Mouse (Mus musculus) MEL (cell line): ENCODE results near the gene Cyb5d1. TPM values are rescaled to one million over a fixed set of nuclear protein-coding genes. Genes with fewer than 3 reads are reported as not detected.

Experiments used
- DNase-seq: peaks from one replicate; pipeline ENCODE4 v3.0.0; 2011; ENCODE audit warnings: low read depth, low spot score
- H3K27ac ChIP-seq: 2 replicates; pipeline ENCODE4 v1.5.1; 2012; ENCODE audit warnings: low read depth, mild to moderate bottlenecking, control low read depth, low read length, moderate library complexity; ENCODE audit not compliant: control insufficient read depth
- H3K27me3 ChIP-seq, 2 experiments: fragments of 150-350 bp in 1 of 2; sonication (generic) in 1 of 2; 2 replicates each; pipeline ENCODE4 v1.6.1; 2012; ENCODE audit warnings: low read length in 2 of 2, mild to moderate bottlenecking in 2 of 2, improper control_type of control experiment in 1 of 2, moderate library complexity in 1 of 2; ENCODE audit not compliant: insufficient read depth in 2 of 2, control insufficient read depth in 1 of 2
- H3K36me3 ChIP-seq, 2 experiments: 2 replicates each; pipeline ENCODE4 v1.6.1; 2012 to 2014; ENCODE audit warnings: low read length in 2 of 2, improper control_type of control experiment in 1 of 2, inconsistent platforms in 1 of 2, mild to moderate bottlenecking in 1 of 2; ENCODE audit not compliant: insufficient read depth in 2 of 2, control insufficient read depth in 1 of 2
- H3K4me1 ChIP-seq, 2 experiments: fragments of 150-350 bp in 1 of 2; sonication (generic) in 1 of 2; 2 replicates each; pipeline ENCODE4 v1.6.1; 2012; ENCODE audit warnings: low read length in 2 of 2, improper control_type of control experiment in 1 of 2, mild to moderate bottlenecking in 1 of 2; ENCODE audit not compliant: insufficient read depth in 2 of 2, control insufficient read depth in 1 of 2
- H3K4me3 ChIP-seq, 2 experiments: fragments of 150-350 bp in 1 of 2; sonication (generic) in 1 of 2; 2 replicates each; pipeline ENCODE4 v1.5.1; 2012; ENCODE audit warnings: low read depth in 2 of 2, low read length in 2 of 2, mild to moderate bottlenecking in 2 of 2, moderate library complexity in 2 of 2, control low read depth in 1 of 2, improper control_type of control experiment in 1 of 2; ENCODE audit not compliant: control insufficient read depth in 1 of 2, insufficient read depth in 1 of 2
- H3K79me2 ChIP-seq: 2 replicates; pipeline ENCODE4 v1.6.1; 2012; ENCODE audit warnings: mild to moderate bottlenecking, low read length, moderate library complexity; ENCODE audit not compliant: control insufficient read depth, poor library complexity, insufficient read depth
- H3K9ac ChIP-seq: 2 replicates; pipeline ENCODE4 v1.6.1; 2012; ENCODE audit warnings: low read depth, mild to moderate bottlenecking, control low read depth, low read length, moderate library complexity; ENCODE audit not compliant: control insufficient read depth, poor library complexity, severe bottlenecking
- H3K9me3 ChIP-seq: fragments of 150-350 bp; sonication (generic); replicated peaks from 2 replicates; pipeline ENCODE4 v1.6.1; 2012; ENCODE audit warnings: mild to moderate bottlenecking, low read length, improper control_type of control experiment, moderate library complexity; ENCODE audit not compliant: insufficient read depth
- CHD1 ChIP-seq: IDR thresholded peaks from 2 replicates; pipeline ENCODE4 v1.6.1; 2012; ENCODE audit warnings: low read depth, mild to moderate bottlenecking, inconsistent platforms, low read length, improper control_type of control experiment
- CHD2 ChIP-seq: IDR thresholded peaks from 2 replicates; pipeline ENCODE4 v1.6.1; 2011; ENCODE audit warnings: low read length, improper control_type of control experiment
- CTCF ChIP-seq, 3 experiments: IDR thresholded peaks in 2 of 3; conservative IDR thresholded peaks in 1 of 3; 2 replicates each; pipeline ENCODE4 v1.5.1; 2011 to 2012; ENCODE audit warnings: low read length in 3 of 3, low read depth in 2 of 3, mild to moderate bottlenecking in 2 of 3, improper control_type of control experiment in 1 of 3, inconsistent platforms in 1 of 3, mixed read lengths in 1 of 3, moderate library complexity in 1 of 3; ENCODE audit not compliant: control insufficient read depth in 1 of 3, insufficient read depth in 1 of 3, poor library complexity in 1 of 3, severe bottlenecking in 1 of 3
- E2F4 ChIP-seq: IDR thresholded peaks from 2 replicates; pipeline ENCODE4 v1.6.1; 2011; ENCODE audit warnings: low read depth, low read length, improper control_type of control experiment, borderline replicate concordance
- ELF1 ChIP-seq: IDR thresholded peaks from 2 replicates; pipeline ENCODE4 v1.6.1; 2014; ENCODE audit warnings: low read depth, mild to moderate bottlenecking, inconsistent platforms, low read length, improper control_type of control experiment, moderate library complexity
- EP300 ChIP-seq, 2 experiments: IDR thresholded peaks; 2 replicates each; pipeline ENCODE4 v1.6.1; 2011; ENCODE audit warnings: improper control_type of control experiment in 2 of 2, low read length in 2 of 2, low read depth in 1 of 2, mild to moderate bottlenecking in 1 of 2
- ETS1 ChIP-seq: IDR thresholded peaks from 2 replicates; pipeline ENCODE4 v1.6.1; 2012; ENCODE audit warnings: low read depth, mild to moderate bottlenecking, inconsistent platforms, low read length, improper control_type of control experiment, moderate library complexity
- GABPA ChIP-seq: IDR thresholded peaks from 2 replicates; pipeline ENCODE4 v1.6.1; 2012; ENCODE audit warnings: low read depth, mild to moderate bottlenecking, inconsistent platforms, low read length, improper control_type of control experiment, moderate library complexity
- GATA1 ChIP-seq: IDR thresholded peaks from 2 replicates; pipeline ENCODE4 v1.6.1; 2011; ENCODE audit warnings: low read depth, low read length, improper control_type of control experiment
- JUND ChIP-seq: IDR thresholded peaks from 2 replicates; pipeline ENCODE4 v1.6.1; 2011; ENCODE audit warnings: low read depth, mild to moderate bottlenecking, improper control_type of control experiment, low read length
- KAT2A ChIP-seq: conservative IDR thresholded peaks from 2 replicates; pipeline ENCODE4 v1.6.1; 2012; ENCODE audit warnings: low read depth, low read length, improper control_type of control experiment, inconsistent platforms
- MAFK ChIP-seq: IDR thresholded peaks from 2 replicates; pipeline ENCODE4 v1.6.1; 2011; ENCODE audit warnings: low read depth, mild to moderate bottlenecking, low read length, improper control_type of control experiment, borderline replicate concordance
- MAZ ChIP-seq: IDR thresholded peaks from 2 replicates; pipeline ENCODE4 v1.6.1; 2012; ENCODE audit warnings: low read depth, mild to moderate bottlenecking, inconsistent platforms, low read length, improper control_type of control experiment
- MEF2A ChIP-seq: IDR thresholded peaks from 2 replicates; pipeline ENCODE4 v1.6.1; 2014; ENCODE audit warnings: low read depth, mild to moderate bottlenecking, inconsistent platforms, low read length, improper control_type of control experiment; ENCODE audit not compliant: poor library complexity, insufficient replicate concordance, severe bottlenecking; ENCODE audit errors: extremely low read depth
- MXI1 ChIP-seq: IDR thresholded peaks from 2 replicates; pipeline ENCODE4 v1.6.1; 2011; ENCODE audit warnings: mild to moderate bottlenecking, low read depth, low read length, improper control_type of control experiment
- MYB ChIP-seq: IDR thresholded peaks from 2 replicates; pipeline ENCODE4 v1.6.1; 2011; ENCODE audit warnings: mild to moderate bottlenecking, low read depth, low read length, improper control_type of control experiment
- MYC ChIP-seq: IDR thresholded peaks from 2 replicates; pipeline ENCODE4 v1.6.1; 2011; ENCODE audit warnings: low read depth, mild to moderate bottlenecking, low read length, improper control_type of control experiment, moderate library complexity
- NRF1 ChIP-seq: IDR thresholded peaks from 2 replicates; pipeline ENCODE4 v1.6.1; 2014; ENCODE audit warnings: low read depth, mild to moderate bottlenecking, inconsistent platforms, low read length, improper control_type of control experiment, moderate library complexity; ENCODE audit not compliant: poor library complexity, insufficient read depth, severe bottlenecking
- POLR2A ChIP-seq, 2 experiments: IDR thresholded peaks; 2 replicates each; pipeline ENCODE4 v1.6.1; 2011 to 2012; ENCODE audit warnings: low read length in 2 of 2, mild to moderate bottlenecking in 2 of 2, control low read depth in 1 of 2, improper control_type of control experiment in 1 of 2, low read depth in 1 of 2, moderate library complexity in 1 of 2; ENCODE audit not compliant: control insufficient read depth in 1 of 2, insufficient read depth in 1 of 2, poor library complexity in 1 of 2
- POLR2AphosphoS2 ChIP-seq: IDR thresholded peaks from 2 replicates; pipeline ENCODE4 v1.6.1; 2011; ENCODE audit warnings: low read length, improper control_type of control experiment
- RAD21 ChIP-seq: IDR thresholded peaks from 2 replicates; pipeline ENCODE4 v1.6.1; 2011; ENCODE audit warnings: mild to moderate bottlenecking, low read depth, low read length, improper control_type of control experiment
- RCOR1 ChIP-seq: IDR thresholded peaks from 2 replicates; pipeline ENCODE4 v1.6.1; 2012; ENCODE audit warnings: low read depth, mild to moderate bottlenecking, inconsistent platforms, low read length, improper control_type of control experiment
- SMC3 ChIP-seq: IDR thresholded peaks from 2 replicates; pipeline ENCODE4 v1.6.1; 2011; ENCODE audit warnings: low read depth, low read length, improper control_type of control experiment
- TAL1 ChIP-seq: IDR thresholded peaks from 2 replicates; pipeline ENCODE4 v1.6.1; 2012; ENCODE audit warnings: mild to moderate bottlenecking, inconsistent platforms, low read length, moderate library complexity, mixed read lengths
- UBTF ChIP-seq: IDR thresholded peaks from 2 replicates; pipeline ENCODE4 v1.6.1; 2012; ENCODE audit warnings: low read depth, mild to moderate bottlenecking, inconsistent platforms, low read length, improper control_type of control experiment, moderate library complexity, borderline replicate concordance; ENCODE audit not compliant: insufficient read depth
- USF2 ChIP-seq, 2 experiments: IDR thresholded peaks; 2 replicates each; pipeline ENCODE4 v1.6.1; 2011 to 2012; ENCODE audit warnings: improper control_type of control experiment in 2 of 2, low read length in 2 of 2, borderline replicate concordance in 1 of 2, inconsistent platforms in 1 of 2, low read depth in 1 of 2, mild to moderate bottlenecking in 1 of 2; ENCODE audit not compliant: insufficient read depth in 1 of 2
- ZC3H11A ChIP-seq: IDR thresholded peaks from 2 replicates; pipeline ENCODE4 v1.6.1; 2012; ENCODE audit warnings: low read depth, mild to moderate bottlenecking, inconsistent platforms, low read length, improper control_type of control experiment
- ZKSCAN1 ChIP-seq: IDR thresholded peaks from 2 replicates; pipeline ENCODE4 v1.6.1; 2012; ENCODE audit warnings: low read depth, mild to moderate bottlenecking, inconsistent platforms, low read length, improper control_type of control experiment, moderate library complexity
- ZMIZ1 ChIP-seq: IDR thresholded peaks from 2 replicates; pipeline ENCODE4 v1.6.1; 2012; ENCODE audit warnings: low read depth, mild to moderate bottlenecking, inconsistent platforms, low read length, improper control_type of control experiment, moderate library complexity
- ZNF384 ChIP-seq: IDR thresholded peaks from 2 replicates; pipeline ENCODE4 v1.6.1; 2012; ENCODE audit warnings: low read depth, mild to moderate bottlenecking, inconsistent platforms, low read length, improper control_type of control experiment
- polyA plus RNA-seq, 2 experiments: library from polyadenylated mRNA; stranded (reverse) in 1 of 2; unstranded in 1 of 2; fragments of >175 nt in 1 of 2; fragments of >200 nt in 1 of 2; gene quantifications; 2 replicates each; pipeline versions ENCODE4 v1.2.1 to v1.2.4; 2012; ENCODE audit warnings: low replicate concordance in 2 of 2, low read depth in 1 of 2; ENCODE audit not compliant: insufficient read length in 2 of 2, insufficient read depth in 1 of 2, missing spikeins in 1 of 2
- total RNA-seq: library from RNA; depleted of rRNA; stranded (reverse); fragments of 300-350 nt; gene quantifications from 2 replicates; pipeline ENCODE4 v1.2.3, GENCODE M21; 2012

Gene Cyb5d1
- total and polyA plus RNA-seq, 3 experiments = 21.3 to 39.6 TPM; not detected in 1

- no peak for TF ChIP-seq MEF2A
- TF ChIP-seq RCOR1 = 0 out of 2 replicates have a peak, but pooled peaks have one; percentile 3
- Histone ChIP-seq H3K4me3 (peak overlapping the region; percentile 61 to 90), H3K4me1 (peaks cover 17 to 52% of the 10 kb centered on the region in 2 experiments), H3K27me3 (no peaks in the 10 kb centered on the region), H3K79me2 (peaks cover 32% of the 10 kb centered on the region), H3K36me3 (peaks cover 0 to 32% of the 10 kb centered on the region in 2 experiments; a peak in 2 of 4 replicates), H3K27ac (peak overlapping the region; percentile 92), H3K9me3 (no peaks in the 10 kb centered on the region), H3K9ac (peak overlapping the region; percentile 79)
- peak; percentile 44 for DNase-seq
Measured at GRCm38 (mm10) chr11:69416509-69416908, 21.1 kb upstream of the Cyb5d1 start.

GRCm38 (mm10) chr11:69415668-69416451 lies 20.4 kb upstream of the Cyb5d1 start:
- peak overlapping the region; percentile 75 to 90 for H3K4me3 ChIP-seq
- H3K79me2 ChIP-seq = peaks cover 36% of the 10 kb centered on the region
- H3K9ac ChIP-seq = peak overlapping the region; percentile 85
- H3K9me3 ChIP-seq = no peaks in the 10 kb centered on the region
- H3K27ac ChIP-seq = peak overlapping the region; percentile 87
- H3K4me1 ChIP-seq = peaks cover 17 to 52% of the 10 kb centered on the region in 2 experiments
- H3K27me3 ChIP-seq = no peaks in the 10 kb centered on the region
- peak; percentile 86 for DNase-seq
- peaks cover 0 to 31% of the 10 kb centered on the region in 2 experiments; a peak in 2 of 4 replicates for H3K36me3 ChIP-seq
- TF ChIP-seq MAZ = peak; percentile 68
- TF ChIP-seq ZC3H11A = no peak
- no peak for TF ChIP-seq TAL1
- TF ChIP-seq ZNF384 = no peak
- TF ChIP-seq MAFK = no peak
- TF ChIP-seq E2F4 = no peak
- no peak for TF ChIP-seq KAT2A
- no peak for TF ChIP-seq USF2 (IDR thresholded peaks at IDR 0.05; ENCODE audit: borderline replicate concordance in 1 of 2, insufficient read depth in 1 of 2, low read depth in 1 of 2, low read length in 2 of 2)
- no peak; a peak in 1 of 4 replicates for TF ChIP-seq EP300 (IDR thresholded peaks at IDR 0.05; ENCODE audit: low read depth in 1 of 2, low read length in 2 of 2)
- TF ChIP-seq CHD2 = no peak
- no peak for TF ChIP-seq RCOR1
- peak; percentile 71 for TF ChIP-seq MXI1
- TF ChIP-seq ZMIZ1 = no peak
- no peak for TF ChIP-seq CTCF (IDR thresholded peaks at IDR 0.05 in 2 of 3, conservative IDR thresholded peaks at IDR 0.05 in 1 of 3; ENCODE audit: control insufficient read depth in 1 of 3, insufficient read depth in 1 of 3, low read depth in 2 of 3, low read length in 3 of 3, poor library complexity in 1 of 3, severe bottlenecking in 1 of 3)
- no peak for TF ChIP-seq CHD1
- no peak; the same call in 1 of the 2 replicates for TF ChIP-seq ETS1
- TF ChIP-seq RAD21 = no peak
- TF ChIP-seq GATA1 = no peak
- no peak for TF ChIP-seq ZKSCAN1
- no peak for TF ChIP-seq UBTF
- no peak for TF ChIP-seq GABPA
- TF ChIP-seq JUND = no peak
- 0 out of 2 replicates have a peak, but pooled peaks have one; percentile 37 for TF ChIP-seq POLR2AphosphoS2
- no peak for TF ChIP-seq MYB
- TF ChIP-seq ELF1 = no peak
- no peak for TF ChIP-seq SMC3
- peak in 1 of 2 experiments; percentile 44; a peak in 1 of 4 replicates for TF ChIP-seq POLR2A (IDR thresholded peaks at IDR 0.05; ENCODE audit: control insufficient read depth in 1 of 2, insufficient read depth in 1 of 2, low read depth in 1 of 2, low read length in 2 of 2, poor library complexity in 1 of 2)
- TF ChIP-seq NRF1 = no peak
- TF ChIP-seq MYC = no peak
